Mouse (Mus musculus): ENCODE results near the gene Chst3.
A peak's percentile ranks its signal among the peaks of the same experiment; 100 is the strongest.

- TF ChIP-seq CTCF (IDR thresholded peaks at IDR 0.05; ENCODE audit: low read depth, low read length), result no peak
- TF ChIP-seq EP300 (IDR thresholded peaks at IDR 0.05; ENCODE audit: insufficient read depth, low read depth, low read length), result 0 out of 2 replicates have a peak, but pooled peaks have one; percentile 19
Measured at GRCm38 (mm10) chr10:60136935-60137334, 82.1 kb downstream of the Chst3 start.
